Mouse (Mus musculus): ENCODE results near the gene Gnai1. TPM values are rescaled to one million over a fixed set of nuclear protein-coding genes. Genes with fewer than 3 reads are reported as not detected.
"Not testable (repeated sequence)": the region's sequence is repeated elsewhere in the genome, so short reads cannot be mapped to it uniquely, and the experiment has no call there.

Gnai1 gene
- 19.4 and 21.3 TPM in 2 replicates for polyA plus RNA-seq (2016; fragmentation: Nextera tagmentation; extraction: Ambion mirVana)

DNA sequence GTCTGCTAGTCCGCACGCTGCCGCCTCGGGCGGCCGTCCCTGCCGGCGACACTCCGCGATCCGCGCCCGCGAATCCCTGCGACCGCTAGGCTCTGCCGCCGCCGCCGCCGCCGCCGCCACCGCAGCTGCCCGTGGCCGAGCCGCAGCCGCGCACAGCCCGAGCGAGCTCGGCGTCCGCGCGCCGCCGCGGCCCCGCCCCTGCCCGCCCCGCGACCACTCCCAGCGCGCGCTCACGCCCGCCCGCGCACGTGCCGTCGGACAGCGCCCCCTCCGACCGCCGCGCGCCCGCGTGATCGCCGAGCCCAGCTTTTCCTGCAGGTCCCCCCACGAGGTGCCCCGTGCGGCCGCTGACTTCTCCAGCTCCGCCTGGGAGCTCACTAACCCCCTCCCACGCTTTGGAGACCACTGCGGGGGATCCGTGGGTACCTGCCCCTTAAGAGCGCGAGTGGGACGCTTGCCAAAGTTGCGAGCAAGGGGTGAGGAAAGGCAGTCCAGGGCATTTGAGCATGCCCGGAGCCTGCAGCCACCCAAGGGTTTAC is at the start of gene Gnai1:
TSS of gene Gnai1 (minus strand) at position 75 of the 539 bp plus-strand sequence.
- peak within 1 kb of the TSS; percentile 89 for H3K27ac ChIP-seq (replicated peaks)
- peak within 1 kb of the TSS; percentile 71 for H3K4me3 ChIP-seq
- peaks cover 22% of the 10 kb centered on the region for H3K27me3 ChIP-seq (ENCODE audit: low read depth, poor library complexity, severe bottlenecking)
- H3K36me3 ChIP-seq = no peaks in the 10 kb centered on the region
- whole genome bisulfite sequencing = under 1% methylated on average over 53 of the region's 76 CpGs
- H3K9me3 ChIP-seq (replicated peaks) = no peaks in the 10 kb centered on the region
- peaks cover 13% of the 10 kb centered on the region for H3K4me1 ChIP-seq
- DNase-seq (ENCODE audit: low spot score) = no peak

DNA sequence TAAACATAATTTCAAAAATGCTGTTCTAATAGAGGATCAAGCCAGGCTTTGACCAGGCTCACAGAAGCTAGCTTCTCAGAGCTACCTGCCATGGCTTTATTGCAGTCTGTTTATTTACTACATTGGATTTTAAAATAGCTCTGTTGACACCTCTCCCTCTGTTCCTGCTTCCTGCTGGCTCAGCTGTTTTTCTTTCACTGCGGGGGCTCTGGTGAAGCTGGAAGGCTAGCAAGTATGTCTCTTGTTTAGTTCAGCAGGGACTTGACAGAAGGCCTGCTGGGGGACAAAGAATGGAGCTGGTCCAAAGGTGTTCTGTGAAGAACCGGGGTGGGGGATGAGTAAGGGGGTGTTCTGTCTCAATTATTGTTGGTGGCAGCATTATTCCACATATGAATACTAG is 7.7 kb upstream of the Gnai1 start:
- H3K4me1 ChIP-seq = no peaks in the 10 kb centered on the region
- no peaks in the 10 kb centered on the region for H3K9me3 ChIP-seq (replicated peaks)
- no peak for DNase-seq (ENCODE audit: low spot score)
- H3K27me3 ChIP-seq (ENCODE audit: low read depth, poor library complexity, severe bottlenecking) = no peaks in the 10 kb centered on the region
- H3K4me3 ChIP-seq = no peak overlapping the region
- WGBS = 10% methylated on average over 2 of the region's 2 CpGs
- no peaks in the 10 kb centered on the region for H3K36me3 ChIP-seq
- H3K27ac ChIP-seq (replicated peaks) = no peak overlapping the region

DNA sequence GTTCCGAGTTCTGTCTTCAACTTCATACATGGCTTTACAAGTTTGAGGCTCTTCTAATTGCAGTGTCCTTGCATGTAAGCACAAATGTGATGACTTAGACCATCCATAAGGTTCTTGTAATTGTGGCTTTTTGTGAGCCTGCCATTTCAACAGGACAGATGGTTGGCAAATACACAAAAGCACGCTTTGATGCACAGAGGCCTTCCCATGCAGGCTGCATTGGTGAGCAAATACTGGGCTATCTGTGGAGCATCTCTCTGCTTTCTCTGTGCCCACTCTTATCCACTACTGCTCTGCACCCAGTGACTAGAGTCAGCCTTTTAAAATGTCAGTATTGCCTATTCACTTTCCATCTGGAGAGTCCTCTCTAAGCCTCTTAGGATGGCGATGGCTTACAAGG is 5.3 kb upstream of the Gnai1 start:
- no peaks in the 10 kb centered on the region for H3K36me3 ChIP-seq
- H3K4me3 ChIP-seq = no peak overlapping the region
- DNase-seq (ENCODE audit: low spot score) = no peak
- H3K9me3 ChIP-seq (replicated peaks) = no peaks in the 10 kb centered on the region
- H3K27me3 ChIP-seq (ENCODE audit: low read depth, poor library complexity, severe bottlenecking) = peaks cover 15% of the 10 kb centered on the region
- WGBS = 89% methylated on average over 3 of the region's 3 CpGs
- H3K27ac ChIP-seq (replicated peaks) = no peak overlapping the region
- H3K4me1 ChIP-seq = peaks cover 5% of the 10 kb centered on the region; the same call in 1 of the 2 replicates

DNA sequence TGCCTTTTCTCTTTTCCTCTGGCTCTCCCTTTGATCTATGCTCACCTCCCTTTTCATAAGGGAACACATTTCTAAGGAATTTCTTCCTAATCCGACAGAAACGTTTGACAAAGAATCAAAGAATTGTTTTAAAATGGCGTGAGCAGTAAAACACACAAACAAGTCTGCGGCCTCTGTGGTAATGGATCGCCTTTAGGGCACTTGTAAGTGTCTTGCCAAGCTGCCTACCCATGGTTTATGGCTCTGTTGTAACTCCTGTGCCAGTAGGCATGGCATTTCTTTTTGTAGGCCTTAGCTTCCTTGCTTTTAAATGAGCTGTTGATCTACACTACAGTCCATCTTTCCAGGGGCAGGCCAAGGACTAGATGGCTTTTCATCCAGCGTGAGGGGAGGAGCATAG is 801 bp upstream of the Gnai1 start:
- Histone ChIP-seq H3K27me3 (ENCODE audit: low read depth, poor library complexity, severe bottlenecking) (peaks cover 22% of the 10 kb centered on the region), H3K9me3 (replicated peaks) (no peaks in the 10 kb centered on the region), H3K4me3 (peak overlapping the region; percentile 71), H3K27ac (replicated peaks) (no peak overlapping the region; the same call in 1 of the 2 replicates), H3K36me3 (no peaks in the 10 kb centered on the region), H3K4me1 (peaks cover 13% of the 10 kb centered on the region)
- 28% methylated on average over 6 of the region's 6 CpGs for WGBS
- no peak for DNase-seq (ENCODE audit: low spot score)

DNA sequence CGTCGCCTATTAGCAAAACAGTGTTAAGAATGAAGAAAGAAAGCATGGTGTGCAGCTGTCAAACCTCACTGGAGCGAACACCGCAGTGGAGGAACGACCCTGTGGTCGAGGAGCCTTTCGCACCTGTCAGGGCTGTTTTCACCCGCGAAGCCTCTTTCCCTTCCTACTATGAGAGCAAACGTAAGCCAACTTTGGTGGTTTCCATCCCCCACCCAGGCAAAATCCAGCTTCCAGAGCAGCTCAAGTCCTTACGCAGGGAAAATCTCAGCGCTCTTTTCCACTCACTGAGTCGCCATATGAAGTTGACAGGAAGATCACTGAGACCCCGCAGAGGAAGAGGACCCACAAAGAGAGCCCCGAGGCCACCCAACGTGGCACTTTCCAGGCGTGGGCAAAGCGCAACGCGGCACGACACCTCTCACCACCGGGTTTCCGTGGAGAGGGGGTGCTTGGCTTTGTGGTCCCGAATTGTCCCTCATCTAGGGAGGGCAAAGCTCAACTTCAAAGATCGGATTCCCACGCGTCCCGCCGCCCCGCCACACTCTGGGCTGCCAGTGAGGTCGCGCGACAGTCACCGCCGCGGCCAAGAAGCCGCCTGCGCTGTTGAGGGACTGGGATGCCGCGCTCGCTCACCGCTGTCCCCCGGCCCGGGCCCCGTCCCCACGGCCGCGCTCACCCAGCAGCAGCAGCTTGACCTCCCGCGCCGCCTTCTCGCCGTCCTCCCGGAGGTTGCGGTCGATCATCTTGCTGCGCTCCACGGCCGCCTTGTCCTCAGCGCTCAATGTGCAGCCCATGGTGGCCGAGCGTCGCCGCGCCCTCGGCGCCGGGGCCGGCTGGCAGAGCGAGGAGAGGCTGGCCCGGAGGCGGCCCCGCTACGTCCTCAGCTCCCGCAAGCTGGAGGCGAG is 527 bp downstream of the Gnai1 start:
- DNase-seq (ENCODE audit: low spot score) = peak; percentile 82
- Histone ChIP-seq H3K4me1 (peaks cover 13% of the 10 kb centered on the region), H3K36me3 (no peaks in the 10 kb centered on the region), H3K9me3 (replicated peaks) (no peaks in the 10 kb centered on the region), H3K27me3 (ENCODE audit: low read depth, poor library complexity, severe bottlenecking) (peaks cover 22% of the 10 kb centered on the region), H3K27ac (replicated peaks) (peak overlapping the region; percentile 89), H3K4me3 (peak overlapping the region; percentile 71)
- under 1% methylated on average over 76 of the region's 76 CpGs for WGBS

DNA sequence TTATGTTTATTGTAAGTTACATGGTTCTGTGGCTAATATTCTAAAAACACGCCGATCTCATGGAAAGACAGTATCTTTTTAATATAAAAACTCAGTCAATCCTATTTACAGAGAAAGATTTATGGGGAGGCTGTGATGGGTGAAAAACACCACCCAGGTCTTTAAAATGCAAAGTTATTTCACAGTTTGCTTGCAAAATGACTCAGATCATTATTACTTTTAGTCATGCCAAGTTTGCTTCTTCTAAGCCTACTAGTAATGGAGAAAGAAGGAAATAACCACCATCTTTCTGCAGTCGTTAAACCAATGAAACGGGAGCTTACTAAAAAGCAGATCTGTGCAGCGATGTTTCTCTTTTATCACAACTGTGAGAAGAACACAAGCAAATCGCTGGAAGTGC is 1.4 kb downstream of the Gnai1 start:
- no peaks in the 10 kb centered on the region for H3K36me3 ChIP-seq
- H3K4me1 ChIP-seq = peaks cover 13% of the 10 kb centered on the region
- DNase-seq (ENCODE audit: low spot score) = no peak
- H3K9me3 ChIP-seq (replicated peaks) = no peaks in the 10 kb centered on the region
- peak overlapping the region; percentile 71 for H3K4me3 ChIP-seq
- 42% methylated on average over 6 of the region's 6 CpGs for WGBS
- H3K27me3 ChIP-seq (ENCODE audit: low read depth, poor library complexity, severe bottlenecking) = peaks cover 22% of the 10 kb centered on the region
- H3K27ac ChIP-seq (replicated peaks) = no peak overlapping the region

DNA sequence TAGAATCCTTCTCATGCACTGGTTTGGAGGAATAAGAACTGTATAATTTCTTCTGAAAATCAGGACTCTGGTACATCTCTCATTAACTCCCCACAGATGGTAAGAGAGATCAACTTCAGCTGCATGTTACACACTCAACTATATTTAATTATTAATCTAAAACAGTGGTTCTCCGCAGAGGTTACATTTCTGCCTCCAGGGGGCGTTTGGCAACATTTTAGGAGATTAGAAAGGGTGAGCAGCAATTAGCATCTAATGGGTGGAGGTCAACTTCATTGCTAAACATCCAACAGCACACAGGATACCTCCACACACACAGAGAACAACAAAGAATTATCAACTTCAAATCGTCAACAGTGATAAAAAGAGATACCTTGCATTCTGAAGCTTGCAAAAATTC is 2.0 kb downstream of the Gnai1 start:
- Histone ChIP-seq H3K36me3 (no peaks in the 10 kb centered on the region), H3K4me1 (peaks cover 13% of the 10 kb centered on the region), H3K9me3 (replicated peaks) (no peaks in the 10 kb centered on the region), H3K27ac (replicated peaks) (no peak overlapping the region), H3K4me3 (peak overlapping the region; percentile 71; the same call in 1 of the 2 replicates), H3K27me3 (ENCODE audit: low read depth, poor library complexity, severe bottlenecking) (peaks cover 22% of the 10 kb centered on the region)
- peak; percentile 26 for DNase-seq (ENCODE audit: low spot score)
- WGBS = 11% methylated on average over 3 of the region's 3 CpGs

DNA sequence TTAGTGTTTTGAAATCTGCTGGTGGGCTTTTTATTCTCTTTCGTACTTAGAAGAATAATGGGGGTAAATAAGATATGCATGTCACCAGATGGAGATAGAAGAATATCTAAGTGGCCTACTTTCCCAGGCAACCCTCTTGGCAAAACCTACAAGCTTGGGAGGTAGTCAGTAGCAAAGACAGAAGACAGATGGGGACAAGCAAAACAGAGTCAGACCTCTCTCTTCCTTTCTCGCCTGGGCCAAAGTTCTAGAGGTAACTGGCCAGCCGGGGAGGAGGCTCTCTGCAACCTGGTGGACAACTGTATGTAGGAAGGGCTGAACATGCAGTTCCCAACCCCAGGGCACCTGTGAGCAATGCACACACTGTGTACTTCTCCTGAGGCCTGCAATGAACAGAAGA is 12.9 kb downstream of the Gnai1 start:
- DNase-seq (ENCODE audit: low spot score) = no peak
- H3K4me1 ChIP-seq = no peaks in the 10 kb centered on the region
- H3K27ac ChIP-seq (replicated peaks) = no peak overlapping the region
- H3K9me3 ChIP-seq (replicated peaks) = peaks cover 15% of the 10 kb centered on the region
- H3K36me3 ChIP-seq = 0 out of 2 replicates have a peak, but pooled peaks cover 5% of the 10 kb centered on the region
- no peaks in the 10 kb centered on the region for H3K27me3 ChIP-seq (ENCODE audit: low read depth, poor library complexity, severe bottlenecking)
- WGBS = 96% methylated on average over 3 of the region's 3 CpGs
- no peak overlapping the region for H3K4me3 ChIP-seq

DNA sequence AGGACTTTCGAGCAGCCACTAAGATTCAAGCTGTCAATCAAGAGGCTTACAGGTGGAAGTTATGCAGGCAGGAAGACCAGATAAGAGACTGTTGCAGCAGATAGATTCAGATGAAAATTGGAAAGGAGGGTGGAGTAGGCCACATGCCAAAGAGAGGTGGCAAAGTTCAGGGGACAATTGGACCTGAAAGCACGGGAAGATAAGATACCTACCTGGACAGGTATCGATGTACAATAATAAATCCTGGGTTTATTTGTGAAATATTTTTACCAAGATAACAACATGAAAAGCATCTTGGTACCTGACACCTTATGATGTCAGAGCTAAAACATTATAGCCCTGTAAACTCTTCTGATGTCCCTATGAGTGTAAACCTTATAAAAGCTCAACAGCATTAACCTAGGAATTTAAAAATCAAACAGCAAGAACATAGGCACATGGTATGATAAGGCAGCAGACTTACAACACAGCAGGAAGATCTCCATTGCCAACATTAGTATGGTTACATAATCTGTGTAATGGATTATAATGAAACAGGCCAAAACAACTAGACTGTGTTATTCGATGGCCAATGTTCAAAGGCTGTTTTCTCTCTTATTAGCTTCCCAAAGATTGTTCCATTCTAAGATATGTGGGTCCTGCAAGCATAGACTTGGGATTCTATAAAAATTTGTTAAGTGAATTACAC is 16.6 kb downstream of the Gnai1 start:
- no peak overlapping the region for H3K4me3 ChIP-seq
- H3K9me3 ChIP-seq (replicated peaks) = peaks cover 15% of the 10 kb centered on the region
- H3K27ac ChIP-seq (replicated peaks) = no peak overlapping the region
- 0 out of 2 replicates have a peak, but pooled peaks cover 5% of the 10 kb centered on the region for H3K36me3 ChIP-seq
- WGBS = 89% methylated on average over 4 of the region's 4 CpGs
- H3K27me3 ChIP-seq (ENCODE audit: low read depth, poor library complexity, severe bottlenecking) = no peaks in the 10 kb centered on the region
- H3K4me1 ChIP-seq = no peaks in the 10 kb centered on the region
- no peak for DNase-seq (ENCODE audit: low spot score)

DNA sequence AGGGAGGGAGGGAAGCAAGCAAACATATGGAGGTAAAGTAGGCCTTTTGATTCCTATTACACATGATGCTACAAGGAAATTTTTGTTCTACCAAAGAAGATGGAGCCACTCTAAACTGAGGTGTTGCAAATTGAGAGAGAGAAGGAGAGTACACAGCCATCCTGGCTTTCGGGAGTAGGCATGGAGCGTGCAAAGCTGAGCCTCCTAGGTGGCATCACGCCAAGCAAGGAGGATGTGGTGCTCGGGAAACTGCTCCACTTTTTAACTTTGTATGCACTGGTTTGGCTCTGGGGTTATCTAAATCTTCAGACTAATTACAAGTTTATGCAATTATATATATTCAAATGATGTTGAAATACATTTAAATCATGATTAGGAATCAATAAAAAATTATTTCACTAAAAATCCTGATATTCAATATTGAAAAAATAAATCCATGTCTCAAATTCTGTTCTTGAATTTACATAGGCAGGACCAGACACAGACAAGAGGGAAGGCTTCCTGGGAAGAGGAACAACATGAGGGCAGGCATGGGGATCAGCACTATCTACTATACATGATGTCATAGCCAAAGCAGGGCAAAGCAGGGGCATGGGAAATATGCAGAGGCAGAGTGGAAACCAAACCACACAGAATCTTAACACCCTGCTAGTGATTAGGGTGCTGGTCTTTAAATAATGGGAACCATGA is 17.2 kb downstream of the Gnai1 start:
- H3K4me3 ChIP-seq = no peak overlapping the region
- 90% methylated on average over 4 of the region's 4 CpGs for WGBS

DNA sequence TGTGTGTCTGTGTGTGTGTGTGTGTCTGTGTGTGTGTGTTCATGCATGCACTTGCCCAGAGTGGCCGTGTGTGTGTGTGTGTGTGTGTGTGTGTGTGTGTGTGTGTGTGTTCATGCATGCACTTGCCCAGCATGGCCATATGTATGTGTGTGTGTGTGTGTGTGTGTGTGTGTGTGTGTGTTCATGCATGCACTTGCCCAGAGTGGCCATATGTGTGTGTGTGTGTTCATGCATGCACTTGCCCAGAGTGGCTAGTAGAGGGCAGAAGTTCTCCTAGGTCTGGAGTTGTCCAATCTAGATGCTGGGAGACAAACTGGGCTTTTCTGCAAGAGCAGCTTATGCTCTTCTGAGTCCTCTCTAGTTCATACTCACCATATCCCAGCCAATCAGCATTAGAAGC is 18.3 kb downstream of the Gnai1 start:
- not testable (repeated sequence) for H3K4me1 ChIP-seq; H3K27me3 ChIP-seq (ENCODE audit: low read depth, poor library complexity, severe bottlenecking); DNase-seq (ENCODE audit: low spot score); H3K36me3 ChIP-seq; H3K27ac ChIP-seq (replicated peaks); H3K4me3 ChIP-seq
- H3K9me3 ChIP-seq (replicated peaks) = peaks cover 14% of the 10 kb centered on the region
- 92% methylated on average over 1 of the region's 1 CpGs for WGBS

More for the DNA sequence above, 17.2 kb downstream of the Gnai1 start:
- no peak for DNase-seq (ENCODE audit: low spot score)
- H3K4me1 ChIP-seq = no peaks in the 10 kb centered on the region
- peaks cover 15% of the 10 kb centered on the region for H3K9me3 ChIP-seq (replicated peaks)
- H3K27me3 ChIP-seq (ENCODE audit: low read depth, poor library complexity, severe bottlenecking) = no peaks in the 10 kb centered on the region
- no peak overlapping the region for H3K27ac ChIP-seq (replicated peaks)
- 0 out of 2 replicates have a peak, but pooled peaks cover 5% of the 10 kb centered on the region for H3K36me3 ChIP-seq

DNA sequence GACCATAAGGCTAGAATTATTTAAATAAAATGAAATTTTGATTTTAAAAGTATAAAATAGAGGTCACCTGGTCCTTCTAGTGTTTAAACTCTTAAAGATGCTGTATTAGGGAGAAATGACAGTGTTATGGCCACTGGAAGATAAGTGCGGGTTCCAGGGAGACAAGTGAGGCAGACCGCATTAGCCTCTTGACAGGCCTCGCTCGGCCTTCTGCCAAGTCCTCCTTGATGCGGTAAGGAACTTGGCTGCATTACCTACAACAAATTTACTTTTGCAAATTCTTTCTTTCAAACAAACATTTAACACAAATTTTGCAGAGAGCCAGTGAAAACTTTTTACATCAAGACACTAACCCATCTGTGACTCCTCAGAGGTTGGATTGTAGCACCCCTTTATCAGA is 27.9 kb downstream of the Gnai1 start:
- H3K27ac ChIP-seq (replicated peaks) = no peak overlapping the region
- H3K27me3 ChIP-seq (ENCODE audit: low read depth, poor library complexity, severe bottlenecking) = no peaks in the 10 kb centered on the region
- H3K4me3 ChIP-seq = no peak overlapping the region
- no peaks in the 10 kb centered on the region for H3K4me1 ChIP-seq
- no peaks in the 10 kb centered on the region for H3K9me3 ChIP-seq (replicated peaks)
- H3K36me3 ChIP-seq = no peaks in the 10 kb centered on the region
- 99% methylated on average over 5 of the region's 5 CpGs for WGBS
- DNase-seq (ENCODE audit: low spot score) = no peak
